Mouse (Mus musculus) neural tube, embryonic 10.5 days (tissue): ENCODE results near the gene Eif4g3.
"Not testable (repeated sequence)": the region's sequence is repeated elsewhere in the genome, so short reads cannot be mapped to it uniquely, and the experiment has no call there.

Experiments used
- DNase-seq: peaks from one replicate; pipeline ENCODE4 v3.0.0-alpha.2; 2017; ENCODE audit warnings: low spot score; ENCODE audit errors: extremely low spot score

Gene Eif4g3

GRCm38 (mm10) chr4:137992890-137993289 lies at the start of gene Eif4g3:
TSS of gene Eif4g3 (plus strand) at chr4:137993022.
- DNase-seq, result no peak

- no peak for DNase-seq
Measured at GRCm38 (mm10) chr4:137943540-137943939, 49.3 kb upstream of the Eif4g3 start.

- no peak for DNase-seq
Measured at GRCm38 (mm10) chr4:137945376-137945775, 47.4 kb upstream of the Eif4g3 start.

DNA sequence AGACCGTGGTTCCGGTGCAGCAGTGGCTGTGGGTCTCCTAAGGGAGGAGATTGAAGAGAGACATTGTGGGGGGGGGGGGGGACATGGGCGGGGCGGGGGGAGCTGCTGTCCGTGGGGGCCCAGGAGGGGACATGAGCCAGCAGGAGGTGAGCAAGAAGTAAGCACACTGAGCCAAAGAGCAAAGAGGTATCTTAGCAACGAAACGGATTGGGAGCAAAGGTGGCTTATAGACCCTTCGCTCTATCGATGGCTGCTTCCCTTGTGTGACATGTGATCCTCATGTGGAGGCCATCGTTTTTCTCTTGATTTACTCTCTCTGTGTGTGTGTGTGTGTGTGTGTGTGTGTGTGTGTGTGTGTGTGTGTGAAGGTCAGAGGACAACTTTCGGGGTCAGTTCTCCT lies 46.4 kb upstream of the Eif4g3 start:
- DNase-seq, result no peak

GRCm38 (mm10) chr4:137952840-137953239 lies 40.0 kb upstream of the Eif4g3 start:
- peak; percentile 81 for DNase-seq

DNA sequence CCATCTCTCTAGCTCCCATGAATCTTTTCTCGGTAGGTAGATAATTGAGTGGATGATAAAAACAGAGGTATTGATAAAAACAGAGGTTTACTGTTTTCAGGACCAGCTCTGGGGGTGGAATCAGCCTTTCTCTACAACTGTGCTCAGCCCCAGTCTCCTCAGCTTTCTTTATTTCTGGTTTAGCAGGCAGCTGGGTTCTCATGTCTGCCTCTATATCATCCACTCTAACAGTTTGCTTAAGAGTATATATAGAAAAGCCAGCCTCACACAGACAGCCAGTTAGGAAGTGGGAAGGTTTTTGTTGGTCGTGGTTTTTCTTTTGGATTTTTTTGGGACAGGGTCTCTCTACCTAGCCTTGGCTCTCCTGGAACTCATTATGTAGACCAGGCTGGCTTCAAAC lies 38.6 kb upstream of the Eif4g3 start:
- DNase-seq, result no peak

DNA sequence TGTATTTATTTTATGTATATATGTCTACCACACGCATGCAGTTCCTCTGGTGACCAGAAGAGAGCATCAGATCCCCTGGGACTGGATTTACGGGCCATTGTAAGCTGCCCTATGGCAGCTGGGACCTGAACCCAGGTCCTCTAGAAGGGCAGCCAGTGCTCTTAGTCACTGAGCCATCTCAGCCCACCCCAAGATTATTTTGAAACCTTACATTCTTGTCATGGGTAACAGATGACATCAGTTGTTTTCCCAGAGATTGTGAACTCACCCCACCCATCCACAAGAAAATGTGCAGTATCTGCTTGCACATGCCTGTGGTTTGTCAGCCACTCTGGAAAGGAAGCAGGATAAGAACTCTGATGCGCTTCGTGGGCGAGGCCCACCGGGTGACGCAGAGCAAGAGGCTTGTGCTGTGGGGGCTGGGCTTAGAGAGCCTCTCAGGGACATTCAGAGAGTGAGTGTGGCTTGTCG lies 37.9 kb upstream of the Eif4g3 start:
- no peak for DNase-seq

- no peak for DNase-seq
Measured at GRCm38 (mm10) chr4:137956260-137956659, 36.6 kb upstream of the Eif4g3 start.

DNA sequence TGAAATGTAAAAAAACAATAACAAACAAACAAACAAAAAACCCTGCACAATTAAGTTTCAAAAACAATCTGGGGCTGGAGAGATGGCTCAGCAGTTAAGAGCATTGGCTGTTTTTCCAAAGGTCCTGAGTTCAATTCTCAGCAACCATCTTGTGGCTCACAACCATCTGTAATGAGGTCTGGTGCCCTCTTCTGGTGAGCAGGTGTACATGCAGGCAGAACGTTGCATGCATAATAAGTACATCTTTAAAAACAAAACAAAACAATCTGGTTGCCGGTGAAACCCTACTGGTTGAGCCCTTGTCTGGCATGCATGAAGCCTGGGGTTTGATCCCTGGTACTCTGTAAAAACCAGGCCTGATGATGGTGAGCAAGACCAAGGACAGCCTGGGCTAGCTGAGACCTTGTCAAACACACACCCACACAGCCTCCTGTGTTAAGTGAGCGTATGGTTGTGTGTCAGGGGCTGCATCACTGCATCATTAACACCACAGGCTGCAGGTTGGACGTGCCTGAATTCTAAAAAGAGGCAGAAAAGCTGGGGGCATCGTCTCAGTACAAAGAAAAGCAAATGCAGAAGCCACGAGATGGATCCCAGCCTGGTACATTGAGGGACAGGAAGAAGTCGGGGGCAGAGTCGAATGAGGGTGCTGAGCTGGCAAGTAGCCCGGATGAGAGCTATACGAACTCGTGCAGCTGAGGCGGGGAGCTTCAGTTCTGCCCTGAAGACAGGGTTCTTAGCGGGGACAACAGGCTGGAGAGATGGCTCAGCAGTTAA lies 32.7 kb upstream of the Eif4g3 start:
- no peak for DNase-seq

- no peak for DNase-seq
Measured at GRCm38 (mm10) chr4:137960757-137961156, 32.1 kb upstream of the Eif4g3 start.

DNA sequence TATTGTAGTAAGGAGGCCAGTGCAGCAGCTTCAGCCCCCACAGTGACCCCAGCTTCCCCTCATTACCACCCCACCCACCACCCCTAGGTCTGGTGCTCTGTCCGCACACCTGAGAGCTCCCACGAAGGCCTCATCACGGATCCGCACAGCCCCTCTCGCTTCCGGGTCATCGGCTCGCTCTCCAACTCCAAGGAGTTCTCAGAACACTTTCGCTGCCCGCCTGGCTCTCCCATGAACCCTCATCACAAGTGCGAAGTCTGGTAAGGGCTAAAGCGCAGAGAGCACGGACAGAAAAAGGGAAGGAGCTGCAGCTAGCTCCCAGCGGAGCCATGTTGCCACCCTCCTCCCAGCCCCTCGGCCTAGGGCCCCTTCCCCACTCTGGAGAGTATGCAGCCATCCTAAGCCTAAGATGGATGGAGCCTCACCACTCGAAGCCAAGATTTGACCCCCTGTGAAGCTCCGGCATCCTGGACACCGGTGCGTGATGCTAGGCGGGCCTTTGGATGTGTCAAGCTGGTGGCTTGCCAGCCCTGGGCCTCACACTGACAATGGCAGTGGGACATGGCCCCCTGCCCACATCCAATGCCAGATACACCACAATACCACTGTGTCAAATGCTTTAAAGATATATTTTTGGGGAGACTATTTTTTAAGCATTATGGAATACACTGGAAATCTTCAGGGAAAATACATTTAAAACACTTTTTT lies 30.0 kb upstream of the Eif4g3 start:
- no peak for DNase-seq

- no peak for DNase-seq
Measured at GRCm38 (mm10) chr4:137963431-137963830, 29.4 kb upstream of the Eif4g3 start.

DNA sequence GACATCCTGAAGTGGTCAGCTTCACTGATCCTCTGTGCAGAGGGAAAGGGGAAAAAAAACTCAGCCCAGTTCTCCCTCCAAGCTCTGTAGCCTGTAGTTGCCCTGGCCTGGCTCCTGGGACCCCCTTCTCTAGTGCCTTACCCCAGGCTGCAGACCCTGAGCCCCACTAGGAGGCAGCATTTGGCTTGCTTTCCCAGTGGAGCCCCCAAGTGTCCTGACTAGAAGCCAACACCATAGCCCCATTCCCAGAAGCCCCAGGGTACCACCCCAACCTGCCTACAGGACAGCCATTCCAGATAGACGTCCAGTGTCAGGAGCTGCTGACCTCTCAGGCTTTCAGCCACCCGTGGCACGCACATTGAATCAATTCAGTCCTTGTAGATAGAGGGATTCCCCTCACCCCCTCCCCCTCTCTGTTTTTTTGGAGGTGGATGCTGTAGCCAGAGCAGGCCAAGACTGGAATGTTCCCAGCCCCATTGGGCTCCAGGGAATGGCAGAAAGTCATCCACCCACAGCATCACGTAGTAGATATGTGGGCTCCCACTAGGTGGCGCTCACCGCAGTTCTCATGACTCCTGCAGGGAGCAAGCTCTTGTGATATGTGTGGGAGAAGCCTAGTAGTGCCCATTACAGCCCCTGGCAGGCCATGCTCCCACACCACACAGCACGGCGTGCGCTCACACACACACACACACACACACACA lies 28.8 kb upstream of the Eif4g3 start:
- peak; percentile 75 for DNase-seq

DNA sequence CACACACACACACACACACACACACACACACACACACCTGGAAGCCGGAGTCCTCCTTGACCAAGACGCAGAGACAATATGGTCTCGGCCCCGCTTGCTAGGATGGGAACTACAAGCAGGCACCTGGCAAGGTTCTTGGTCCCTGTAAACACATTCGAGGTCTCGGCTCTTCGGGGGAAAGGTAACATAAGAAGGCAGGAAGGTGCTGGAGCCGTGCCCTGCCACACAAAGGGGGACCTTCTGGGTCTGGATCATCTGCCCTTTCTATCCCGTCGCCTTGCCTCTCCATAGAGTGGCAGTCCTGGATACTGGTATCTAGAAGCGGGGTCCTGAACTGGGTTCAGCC lies 28.3 kb upstream of the Eif4g3 start:
- no peak for DNase-seq

- DNase-seq, result peak; percentile 78
Measured at GRCm38 (mm10) chr4:137968203-137968602, 24.6 kb upstream of the Eif4g3 start.

- DNase-seq, result not testable (repeated sequence)
Measured at GRCm38 (mm10) chr4:137970623-137971199, 22.1 kb upstream of the Eif4g3 start.

DNA sequence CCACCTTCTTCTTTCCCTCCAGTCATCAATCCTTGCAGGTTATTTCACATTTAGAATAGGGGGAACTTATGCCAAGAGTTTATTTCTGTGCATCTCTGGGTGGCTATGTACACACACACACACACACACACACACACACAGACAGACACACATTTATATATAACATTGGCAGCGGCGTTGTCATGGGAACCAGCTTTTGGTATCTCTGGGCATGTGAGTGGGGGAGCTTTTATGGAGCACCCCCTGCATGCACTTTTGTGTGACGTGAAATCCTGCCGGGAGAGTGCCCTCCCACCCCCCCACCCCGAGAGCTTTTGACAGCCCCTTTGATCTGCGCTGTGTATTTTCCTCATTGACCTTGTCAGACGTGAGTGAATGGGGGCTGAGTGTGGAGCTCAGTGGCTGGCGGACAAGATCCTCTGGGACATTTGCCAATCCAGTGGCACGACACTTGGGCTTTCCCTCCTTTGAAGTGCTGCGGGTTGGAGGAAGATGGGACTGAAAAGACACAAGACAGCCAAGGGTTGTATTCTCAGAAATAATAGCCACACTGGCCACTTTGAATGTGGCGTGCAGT lies 17.9 kb upstream of the Eif4g3 start:
- DNase-seq, result not testable (repeated sequence)

DNA sequence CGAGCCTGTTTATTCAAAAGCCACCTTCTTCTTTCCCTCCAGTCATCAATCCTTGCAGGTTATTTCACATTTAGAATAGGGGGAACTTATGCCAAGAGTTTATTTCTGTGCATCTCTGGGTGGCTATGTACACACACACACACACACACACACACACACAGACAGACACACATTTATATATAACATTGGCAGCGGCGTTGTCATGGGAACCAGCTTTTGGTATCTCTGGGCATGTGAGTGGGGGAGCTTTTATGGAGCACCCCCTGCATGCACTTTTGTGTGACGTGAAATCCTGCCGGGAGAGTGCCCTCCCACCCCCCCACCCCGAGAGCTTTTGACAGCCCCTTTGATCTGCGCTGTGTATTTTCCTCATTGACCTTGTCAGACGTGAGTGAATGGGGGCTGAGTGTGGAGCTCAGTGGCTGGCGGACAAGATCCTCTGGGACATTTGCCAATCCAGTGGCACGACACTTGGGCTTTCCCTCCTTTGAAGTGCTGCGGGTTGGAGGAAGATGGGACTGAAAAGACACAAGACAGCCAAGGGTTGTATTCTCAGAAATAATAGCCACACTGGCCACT lies 13.7 kb upstream of the Eif4g3 start:
- DNase-seq, result not testable (repeated sequence)

DNA sequence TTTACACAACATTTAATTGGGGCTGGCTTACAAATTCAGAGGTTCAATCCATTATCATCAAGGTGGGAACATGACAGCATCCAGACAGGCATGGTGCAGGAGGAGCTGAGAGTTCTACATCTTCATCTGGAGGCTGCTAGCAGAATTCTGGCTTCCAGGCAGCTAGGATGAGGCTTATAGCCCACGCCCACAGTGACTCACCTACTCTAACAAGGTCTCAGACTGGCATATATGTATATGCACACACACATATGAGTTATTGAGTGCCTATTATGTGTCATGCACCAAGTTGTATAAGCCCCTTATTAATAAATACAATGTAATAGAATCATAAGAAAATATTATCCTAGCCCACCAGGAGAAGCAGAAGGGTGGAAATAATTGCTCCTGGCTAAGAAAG lies 10.0 kb upstream of the Eif4g3 start:
- DNase-seq, result no peak

DNA sequence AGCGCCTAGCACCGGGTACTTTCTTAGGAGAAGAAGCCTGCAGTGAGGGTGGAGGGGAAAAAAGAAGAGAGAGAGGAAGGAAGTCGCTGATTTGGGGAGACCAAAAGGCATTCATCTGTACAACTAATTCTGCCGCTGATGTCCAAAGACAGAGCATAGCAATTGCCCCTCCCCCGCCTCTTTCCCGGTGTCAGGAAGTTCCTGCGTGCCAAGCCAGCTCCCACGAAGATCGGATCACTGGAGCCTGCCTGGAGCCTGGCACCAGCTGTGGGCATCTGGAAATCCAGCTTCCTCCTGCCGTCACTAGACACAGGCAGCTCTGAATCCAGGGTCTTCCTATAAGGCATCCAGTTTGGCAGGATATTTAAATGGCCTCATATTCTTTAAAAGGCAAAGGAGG lies 8.6 kb upstream of the Eif4g3 start:
- no peak for DNase-seq

DNA sequence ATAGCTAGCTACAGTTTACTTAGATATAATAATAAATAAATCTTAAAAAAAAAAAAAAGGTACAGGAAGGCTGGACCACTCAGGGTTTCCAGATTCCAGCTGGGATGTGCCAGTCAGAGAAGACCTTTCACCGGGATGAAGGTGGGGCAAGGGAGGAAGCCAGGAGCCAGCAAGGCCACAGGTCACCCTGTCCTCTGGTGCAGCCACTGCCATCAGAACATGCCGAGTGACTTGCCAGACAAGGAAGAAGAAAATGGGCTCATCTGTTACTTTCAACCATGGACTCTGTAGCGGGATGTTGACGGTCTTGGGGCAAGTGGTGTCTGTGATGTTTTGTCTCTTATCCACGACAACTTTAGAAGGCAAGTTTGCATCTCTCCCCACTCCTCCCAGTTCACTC lies 8.1 kb upstream of the Eif4g3 start:
- no peak for DNase-seq
